Mouse (Mus musculus) cerebellum, adult 2 months (tissue): ENCODE data around the gene Fbxw8. TPM values are rescaled to one million over a fixed set of nuclear protein-coding genes. Genes with fewer than 3 reads are reported as not detected.
A peak's percentile ranks its signal among the peaks of the same experiment; 100 is the strongest.

Experiments used
- DNase-seq, 2 experiments: peaks; one replicate each; pipeline ENCODE4 v3.0.0; 2021
- H3K27ac ChIP-seq: fragments of 200-500 bp; 2 replicates; pipeline ENCODE4 v1.5.1; 2012; ENCODE audit warnings: low read length, control low read depth, inconsistent platforms; ENCODE audit not compliant: insufficient read depth
- H3K27me3 ChIP-seq: fragments of 200-500 bp; 2 replicates; pipeline ENCODE4 v1.6.1; 2012; ENCODE audit warnings: inconsistent platforms, mild to moderate bottlenecking, low read length, moderate library complexity; ENCODE audit not compliant: control insufficient read depth, insufficient read depth
- H3K4me1 ChIP-seq: fragments of 200-500 bp; 2 replicates; pipeline ENCODE4 v1.6.1; 2011; ENCODE audit warnings: low read length; ENCODE audit not compliant: control insufficient read depth, insufficient read depth
- H3K4me3 ChIP-seq: fragments of 200-500 bp; replicated peaks from 2 replicates; pipeline ENCODE3; 2011; ENCODE audit warnings: mild to moderate bottlenecking, low read depth, low read length, control low read depth; ENCODE audit not compliant: insufficient read depth
- CTCF ChIP-seq: fragments of 200-500 bp; IDR thresholded peaks from 2 replicates; pipeline ENCODE4 v1.5.1; 2011; ENCODE audit warnings: low read depth, mild to moderate bottlenecking, control low read depth, low read length, moderate library complexity, borderline replicate concordance; ENCODE audit not compliant: insufficient read depth
- POLR2A ChIP-seq: fragments of 200-500 bp; IDR thresholded peaks from 2 replicates; pipeline ENCODE4 v1.6.1; 2011; ENCODE audit warnings: low read length, control low read depth, borderline replicate concordance; ENCODE audit not compliant: insufficient read depth
- WGBS: fragments of 180-500 bp; shearing (Covaris S2); methylation state at CpG from one replicate; pipeline ENCODE4 v1.1.7; 2018; 5-methylcytosine and 5-hydroxymethylcytosine counted together
- polyA plus RNA-seq: library from polyadenylated mRNA; depleted of rRNA; stranded (reverse); fragments of >200 nt; gene quantifications from 2 replicates; pipeline ENCODE4 v1.2.3, GENCODE M21; 2012

Fbxw8 gene
- polyA plus RNA-seq, 1 experiment, result 42.8 TPM

GRCm38 (mm10) chr5:118139630-118140029, 15.6 kb downstream of the Fbxw8 start:
- TF ChIP-seq CTCF, result no peak
- no peak for TF ChIP-seq POLR2A
- WGBS, result 63% methylated on average over 8 of the region's 8 CpGs
- Histone ChIP-seq H3K27ac (no peak overlapping the region), H3K27me3 (no peaks in the 10 kb centered on the region), H3K4me1 (peaks cover 19% of the 10 kb centered on the region), H3K4me3 (no peak overlapping the region)
- DNase-seq, result no peak

- Histone ChIP-seq H3K27me3 (no peaks in the 10 kb centered on the region), H3K27ac (no peak overlapping the region), H3K4me1 (peaks cover 7% of the 10 kb centered on the region), H3K4me3 (no peak overlapping the region)
- WGBS, result 85% methylated on average over 5 of the region's 5 CpGs
- TF ChIP-seq CTCF (no peak), POLR2A (no peak)
- DNase-seq, result no peak
These were observed 18.9 kb downstream of the Fbxw8 start for GRCm38 (mm10) chr5:118136391-118136790.

GRCm38 (mm10) chr5:118128651-118129050, 26.6 kb downstream of the Fbxw8 start:
- no peak overlapping the region for H3K4me3 ChIP-seq
- peaks cover 54% of the 10 kb centered on the region for H3K4me1 ChIP-seq
- TF ChIP-seq POLR2A (no peak), CTCF (peak; percentile 18; the same call in 1 of the 2 replicates)
- 33% methylated on average over 9 of the region's 9 CpGs for WGBS
- DNase-seq, result peak in 1 of 2 experiments; percentile 44
- peak overlapping the region; percentile 57 for H3K27ac ChIP-seq
- H3K27me3 ChIP-seq, result no peaks in the 10 kb centered on the region

- Histone ChIP-seq H3K4me3 (no peak overlapping the region), H3K27ac (peak overlapping the region; percentile 57), H3K27me3 (no peaks in the 10 kb centered on the region), H3K4me1 (peaks cover 57% of the 10 kb centered on the region)
- DNase-seq, result peak; percentile 54 to 70
- TF ChIP-seq POLR2A (no peak), CTCF (no peak)
- WGBS, result 24% methylated on average over 6 of the region's 6 CpGs
These were observed 27.1 kb downstream of the Fbxw8 start for GRCm38 (mm10) chr5:118128208-118128607.

- peaks cover 59% of the 10 kb centered on the region for H3K4me1 ChIP-seq
- H3K27me3 ChIP-seq, result no peaks in the 10 kb centered on the region
- TF ChIP-seq POLR2A, result no peak
- no peak overlapping the region for H3K4me3 ChIP-seq
- peak; percentile 47 to 66 for DNase-seq
- peak overlapping the region; percentile 57 for H3K27ac ChIP-seq
- 18% methylated on average over 4 of the region's 4 CpGs for WGBS
These were observed 28.6 kb downstream of the Fbxw8 start for GRCm38 (mm10) chr5:118126671-118127070.

GRCm38 (mm10) chr5:118123096-118123495, 32.2 kb downstream of the Fbxw8 start:
- Histone ChIP-seq H3K27me3 (no peaks in the 10 kb centered on the region), H3K4me3 (no peak overlapping the region), H3K4me1 (peaks cover 67% of the 10 kb centered on the region), H3K27ac (peak overlapping the region; percentile 57)
- DNase-seq, result no peak
- WGBS, result 63% methylated on average over 10 of the region's 10 CpGs
- TF ChIP-seq CTCF (no peak), POLR2A (no peak)

GRCm38 (mm10) chr5:118121928-118122327, 33.3 kb downstream of the Fbxw8 start:
- H3K4me1 ChIP-seq, result peaks cover 55% of the 10 kb centered on the region
- 92% methylated on average over 4 of the region's 4 CpGs for WGBS
- no peak overlapping the region for H3K27ac ChIP-seq
- no peak for DNase-seq
- no peak overlapping the region for H3K4me3 ChIP-seq
- TF ChIP-seq CTCF (no peak), POLR2A (no peak)
- H3K27me3 ChIP-seq, result no peaks in the 10 kb centered on the region

- Histone ChIP-seq H3K4me1 (peaks cover 50% of the 10 kb centered on the region), H3K4me3 (no peak overlapping the region), H3K27me3 (no peaks in the 10 kb centered on the region), H3K27ac (no peak overlapping the region)
- no peak for TF ChIP-seq POLR2A
- TF ChIP-seq CTCF, result no peak
- WGBS, result 30% methylated on average over 2 of the region's 2 CpGs
- no peak for DNase-seq
These were observed 34.6 kb downstream of the Fbxw8 start for GRCm38 (mm10) chr5:118120670-118121069.
